Mouse (Mus musculus): ENCODE data around the gene 4933425L06Rik. TPM values are rescaled to one million over a fixed set of nuclear protein-coding genes. Genes with fewer than 3 reads are reported as not detected.
A peak's percentile ranks its signal among the peaks of the same experiment; 100 is the strongest.

The 4933425L06Rik gene
- polyA plus RNA-seq (2016; fragmentation: Nextera tagmentation; extraction: Ambion mirVana): not detected in 2 replicates

GRCm38 (mm10) chr13:105081862-105082261 is at the start of gene 4933425L06Rik:
Gene 4933425L06Rik (plus strand): TSS chr13:105082122.
- no peaks in the 10 kb centered on the region for H3K27me3 ChIP-seq
- H3K9me3 ChIP-seq: no peaks in the 10 kb centered on the region
- H3K36me3 ChIP-seq: no peaks in the 10 kb centered on the region
- H3K9ac ChIP-seq: no peak within 1 kb of the TSS
- H3K4me3 ChIP-seq: no peak within 1 kb of the TSS
- ATAC-seq (ENCODE audit: insufficient number of reproducible peaks, insufficient read depth, low FRiP score, low TSS enrichment): no peak
- WGBS: 90% methylated on average over 10 of the region's 10 CpGs
- H3K4me2 ChIP-seq (replicated peaks): no peak within 1 kb of the TSS
- no peak within 1 kb of the TSS for H3K27ac ChIP-seq
- no peaks in the 10 kb centered on the region for H3K4me1 ChIP-seq

- no peaks in the 10 kb centered on the region for H3K27me3 ChIP-seq
- 84% methylated on average over 12 of the region's 12 CpGs for WGBS
- no peak overlapping the region for H3K4me2 ChIP-seq (replicated peaks)
- no peak overlapping the region for H3K27ac ChIP-seq
- no peaks in the 10 kb centered on the region for H3K9me3 ChIP-seq
- no peaks in the 10 kb centered on the region for H3K4me1 ChIP-seq
- H3K36me3 ChIP-seq: no peaks in the 10 kb centered on the region
- no peak for ATAC-seq (ENCODE audit: insufficient number of reproducible peaks, insufficient read depth, low FRiP score, low TSS enrichment)
- H3K4me3 ChIP-seq: no peak overlapping the region
- H3K9ac ChIP-seq: no peak overlapping the region
Measured at GRCm38 (mm10) chr13:105037816-105038215, 44.1 kb upstream of the 4933425L06Rik start.

- Histone ChIP-seq H3K4me1 (no peaks in the 10 kb centered on the region), H3K36me3 (no peaks in the 10 kb centered on the region), H3K4me2 (replicated peaks) (no peak overlapping the region), H3K27ac (no peak overlapping the region), H3K9ac (no peak overlapping the region), H3K4me3 (no peak overlapping the region), H3K27me3 (no peaks in the 10 kb centered on the region), H3K9me3 (no peaks in the 10 kb centered on the region)
- 74% methylated on average over 5 of the region's 5 CpGs for WGBS
- no peak for ATAC-seq (ENCODE audit: insufficient number of reproducible peaks, insufficient read depth, low FRiP score, low TSS enrichment)
Measured at GRCm38 (mm10) chr13:105038334-105038733, 43.6 kb upstream of the 4933425L06Rik start.

GRCm38 (mm10) chr13:105043882-105044281 is 38.0 kb upstream of the 4933425L06Rik start:
- H3K4me3 ChIP-seq: no peak overlapping the region
- no peaks in the 10 kb centered on the region for H3K9me3 ChIP-seq
- 60% methylated on average over 3 of the region's 3 CpGs for WGBS
- H3K4me1 ChIP-seq: no peaks in the 10 kb centered on the region
- no peak overlapping the region for H3K27ac ChIP-seq
- ATAC-seq (ENCODE audit: insufficient number of reproducible peaks, insufficient read depth, low FRiP score, low TSS enrichment): no peak
- H3K4me2 ChIP-seq (replicated peaks): no peak overlapping the region
- no peaks in the 10 kb centered on the region for H3K36me3 ChIP-seq
- no peaks in the 10 kb centered on the region for H3K27me3 ChIP-seq
- H3K9ac ChIP-seq: no peak overlapping the region

GRCm38 (mm10) chr13:105047377-105047776 is 34.5 kb upstream of the 4933425L06Rik start:
- WGBS: 59% methylated on average over 9 of the region's 9 CpGs
- ATAC-seq (ENCODE audit: insufficient number of reproducible peaks, insufficient read depth, low FRiP score, low TSS enrichment): no peak
- Histone ChIP-seq H3K9ac (no peak overlapping the region), H3K4me2 (replicated peaks) (no peak overlapping the region), H3K4me3 (no peak overlapping the region), H3K9me3 (no peaks in the 10 kb centered on the region), H3K27me3 (no peaks in the 10 kb centered on the region), H3K27ac (no peak overlapping the region), H3K36me3 (no peaks in the 10 kb centered on the region), H3K4me1 (no peaks in the 10 kb centered on the region)

GRCm38 (mm10) chr13:105048662-105049061 is 33.3 kb upstream of the 4933425L06Rik start:
- Histone ChIP-seq H3K9me3 (no peaks in the 10 kb centered on the region), H3K27ac (no peak overlapping the region), H3K4me1 (0 out of 2 replicates have a peak, but pooled peaks cover 5% of the 10 kb centered on the region), H3K4me2 (replicated peaks) (no peak overlapping the region), H3K27me3 (peaks cover 9% of the 10 kb centered on the region), H3K9ac (no peak overlapping the region), H3K4me3 (no peak overlapping the region), H3K36me3 (no peaks in the 10 kb centered on the region)
- ATAC-seq (ENCODE audit: insufficient number of reproducible peaks, insufficient read depth, low FRiP score, low TSS enrichment): no peak
- 80% methylated on average over 8 of the region's 8 CpGs for WGBS

GRCm38 (mm10) chr13:105051432-105051831 is 30.5 kb upstream of the 4933425L06Rik start:
- H3K36me3 ChIP-seq: no peaks in the 10 kb centered on the region
- no peak overlapping the region for H3K4me2 ChIP-seq (replicated peaks)
- no peak for ATAC-seq (ENCODE audit: insufficient number of reproducible peaks, insufficient read depth, low FRiP score, low TSS enrichment)
- H3K4me1 ChIP-seq: peaks cover 9% of the 10 kb centered on the region; the same call in 1 of the 2 replicates
- H3K27ac ChIP-seq: no peak overlapping the region
- WGBS: 30% methylated on average over 6 of the region's 6 CpGs
- peaks cover 14% of the 10 kb centered on the region for H3K27me3 ChIP-seq
- H3K9ac ChIP-seq: no peak overlapping the region
- H3K4me3 ChIP-seq: no peak overlapping the region
- no peaks in the 10 kb centered on the region for H3K9me3 ChIP-seq

- Histone ChIP-seq H3K4me2 (replicated peaks) (peak overlapping the region; percentile 90), H3K9me3 (no peaks in the 10 kb centered on the region), H3K9ac (peak overlapping the region; percentile 47), H3K4me3 (peak overlapping the region; percentile 47), H3K36me3 (no peaks in the 10 kb centered on the region), H3K27ac (no peak overlapping the region), H3K4me1 (peaks cover 9% of the 10 kb centered on the region; the same call in 1 of the 2 replicates), H3K27me3 (peaks cover 16% of the 10 kb centered on the region)
- ATAC-seq (ENCODE audit: insufficient number of reproducible peaks, insufficient read depth, low FRiP score, low TSS enrichment): 0 out of 2 replicates have a peak, but pooled peaks have one; percentile 24
- WGBS: under 1% methylated on average over 12 of the region's 12 CpGs
Measured at GRCm38 (mm10) chr13:105053618-105054017, 28.3 kb upstream of the 4933425L06Rik start.

GRCm38 (mm10) chr13:105054181-105054940 is 27.6 kb upstream of the 4933425L06Rik start, which contains the start of gene Rgs7bp:
Gene Rgs7bp (minus strand): TSS chr13:105054930.
- H3K4me2 ChIP-seq (replicated peaks): peak within 1 kb of the TSS; percentile 90
- H3K9me3 ChIP-seq: no peaks in the 10 kb centered on the region
- peak within 1 kb of the TSS; percentile 43; the same call in 1 of the 2 replicates for H3K27ac ChIP-seq
- peak; percentile 93 for ATAC-seq (ENCODE audit: insufficient number of reproducible peaks, insufficient read depth, low FRiP score, low TSS enrichment)
- H3K9ac ChIP-seq: peak within 1 kb of the TSS; percentile 47
- H3K36me3 ChIP-seq: no peaks in the 10 kb centered on the region
- peak within 1 kb of the TSS; percentile 47 for H3K4me3 ChIP-seq
- H3K4me1 ChIP-seq: peaks cover 9% of the 10 kb centered on the region; the same call in 1 of the 2 replicates
- WGBS: under 1% methylated on average over 73 of the region's 75 CpGs
- peaks cover 16% of the 10 kb centered on the region for H3K27me3 ChIP-seq

- ATAC-seq (ENCODE audit: insufficient number of reproducible peaks, insufficient read depth, low FRiP score, low TSS enrichment): no peak
- under 1% methylated on average over 8 of the region's 8 CpGs for WGBS
- H3K4me3 ChIP-seq: peak overlapping the region; percentile 47
- peaks cover 9% of the 10 kb centered on the region; the same call in 1 of the 2 replicates for H3K4me1 ChIP-seq
- H3K9me3 ChIP-seq: no peaks in the 10 kb centered on the region
- peak overlapping the region; percentile 90 for H3K4me2 ChIP-seq (replicated peaks)
- peaks cover 16% of the 10 kb centered on the region for H3K27me3 ChIP-seq
- no peak overlapping the region for H3K9ac ChIP-seq
- H3K27ac ChIP-seq: no peak overlapping the region
- H3K36me3 ChIP-seq: no peaks in the 10 kb centered on the region
Measured at GRCm38 (mm10) chr13:105054941-105055309, 27.0 kb upstream of the 4933425L06Rik start.

- Histone ChIP-seq H3K4me3 (peak overlapping the region; percentile 47; the same call in 1 of the 2 replicates), H3K9me3 (no peaks in the 10 kb centered on the region), H3K4me2 (replicated peaks) (peak overlapping the region; percentile 90), H3K9ac (no peak overlapping the region), H3K27ac (no peak overlapping the region), H3K36me3 (no peaks in the 10 kb centered on the region), H3K4me1 (peaks cover 9% of the 10 kb centered on the region; the same call in 1 of the 2 replicates), H3K27me3 (peaks cover 16% of the 10 kb centered on the region)
- ATAC-seq (ENCODE audit: insufficient number of reproducible peaks, insufficient read depth, low FRiP score, low TSS enrichment): no peak
- WGBS: 16% methylated on average over 5 of the region's 5 CpGs
Measured at GRCm38 (mm10) chr13:105055374-105055773, 26.5 kb upstream of the 4933425L06Rik start.

- H3K27me3 ChIP-seq: no peaks in the 10 kb centered on the region
- no peak overlapping the region for H3K27ac ChIP-seq
- no peaks in the 10 kb centered on the region for H3K4me1 ChIP-seq
- H3K36me3 ChIP-seq: no peaks in the 10 kb centered on the region
- H3K4me2 ChIP-seq (replicated peaks): no peak overlapping the region
- no peak for ATAC-seq (ENCODE audit: insufficient number of reproducible peaks, insufficient read depth, low FRiP score, low TSS enrichment)
- H3K9me3 ChIP-seq: no peaks in the 10 kb centered on the region
- no peak overlapping the region for H3K4me3 ChIP-seq
- no peak overlapping the region for H3K9ac ChIP-seq
Measured at GRCm38 (mm10) chr13:105066119-105066518, 15.8 kb upstream of the 4933425L06Rik start.
